ENCODE assay signal across 11 mouse cellular contexts in the genomic region with DNA sequence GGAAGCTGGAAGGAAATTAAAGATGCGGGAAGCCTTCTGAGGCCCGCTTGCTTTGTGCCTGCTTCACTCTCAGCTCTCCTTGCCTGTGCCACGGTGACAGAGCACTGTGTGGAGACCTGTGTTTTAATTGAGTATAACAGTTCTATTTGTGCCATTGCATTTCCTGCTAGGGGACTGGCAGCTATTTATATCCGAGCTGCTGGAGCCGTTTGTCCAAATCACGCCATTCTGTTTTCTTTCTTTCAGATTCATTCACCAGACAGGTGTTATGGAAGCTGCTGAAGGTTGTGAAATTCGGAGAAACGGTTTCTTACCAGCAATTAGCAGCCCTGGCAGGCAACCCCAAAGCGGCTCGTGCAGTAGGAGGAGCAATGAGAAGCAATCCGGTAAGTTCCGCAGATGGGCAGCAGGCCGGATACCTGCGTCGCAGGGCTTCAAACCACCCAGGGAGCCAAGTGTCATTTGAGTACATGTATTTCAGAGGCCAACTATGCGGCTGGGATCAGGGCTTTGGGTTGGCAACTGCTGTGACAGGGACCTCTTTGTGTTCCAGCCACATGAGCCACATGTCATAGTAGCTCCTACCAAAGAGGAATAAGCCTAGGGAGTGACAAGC.
DNase-seq lines count a peak whose midpoint lies in the region; ATAC-seq and TF ChIP-seq lines count a peak whose summit lies in the region.
"Had no signal": no experiment of that assay in that cellular context is flagged by ENCODE, and none has a peak within 500 bp of the region (broad histone marks: within the 10 kb centered on the region; RNA-seq: fewer than 3 reads in every experiment).

No protein-coding gene starts in this region.

- peak; percentile 7 for DNase-seq in heart, adult 8-10 months (ENCODE audit: low spot score)
- DNase-seq in heart, postnatal 25 days (ENCODE audit: low spot score) = no peak
- peak; percentile 48 for DNase-seq in cerebellum, adult 11-12 months
- peak; percentile 10 for DNase-seq in limb, embryonic 14.5 days (ENCODE audit: low spot score)
- no peak for DNase-seq in thymus, postnatal 10 days (ENCODE audit: low spot score in 2 of 2)

- peak; percentile 79 for ATAC-seq in forebrain, embryonic 16.5 days
- ATAC-seq in limb, embryonic 14.5 days (ENCODE audit: low FRiP score, low read depth) = no peak
- no peak for ATAC-seq in CD4-positive, CD25-positive, alpha-beta regulatory T cell, adult 4 months
- no peak for ATAC-seq in erythroid progenitor cell, adult 5-6 weeks (replicated peaks; ENCODE audit: low FRiP score, poor library complexity, severe bottlenecking)
- ATAC-seq: activated CD4-positive, CD25-positive, alpha-beta regulatory T cell, adult 4 months had no signal

- peaks cover 17% of the 10 kb centered on the region for H3K4me1 ChIP-seq in forebrain, embryonic 16.5 days (replicated peaks; ENCODE audit: control insufficient read depth, insufficient read depth, low read length)
- peaks cover 7% of the 10 kb centered on the region; the same call in 1 of the 2 replicates for H3K4me1 ChIP-seq in limb, embryonic 14.5 days (ENCODE audit: control insufficient read depth, insufficient read depth, low read length)

- WGBS in forebrain, embryonic 16.5 days = 26% methylated on average over 16 of the region's 16 CpGs
- 54% methylated on average over 16 of the region's 16 CpGs for WGBS in limb, embryonic 14.5 days

- peaks cover 3% of the 10 kb centered on the region; the same call in 1 of the 2 replicates for H3K27me3 ChIP-seq in forebrain, embryonic 16.5 days (replicated peaks; ENCODE audit: control insufficient read depth, insufficient read depth, low read length)
- no peaks in the 10 kb centered on the region for H3K27me3 ChIP-seq in limb, embryonic 14.5 days (ENCODE audit: control insufficient read depth, insufficient read depth, low read length)
- H3K27me3 ChIP-seq: CH12.LX had no signal

- peak overlapping the region; percentile 23 for H3K4me2 ChIP-seq in forebrain, embryonic 16.5 days (ENCODE audit: low read length)
- no peak overlapping the region for H3K4me2 ChIP-seq in limb, embryonic 14.5 days (replicated peaks; ENCODE audit: low read depth, low read length, severe bottlenecking)

- no peak overlapping the region for H3K4me3 ChIP-seq in forebrain, embryonic 16.5 days (replicated peaks; ENCODE audit: low read length)
- H3K4me3 ChIP-seq in limb, embryonic 14.5 days (replicated peaks; ENCODE audit: low read length) = no peak overlapping the region

- no peak overlapping the region for H3K27ac ChIP-seq in forebrain, embryonic 16.5 days (ENCODE audit: low read length)
- H3K27ac ChIP-seq in limb, embryonic 14.5 days (replicated peaks; ENCODE audit: low read depth, low read length) = no peak overlapping the region
- H3K27ac ChIP-seq: liver, embryonic 14.5 days had no signal

- H3K36me3 ChIP-seq in forebrain, embryonic 16.5 days (ENCODE audit: control insufficient read depth, insufficient read depth) = no peaks in the 10 kb centered on the region
- no peaks in the 10 kb centered on the region for H3K36me3 ChIP-seq in limb, embryonic 14.5 days (ENCODE audit: control insufficient read depth, insufficient read depth, low read length)

- no peak for TF ChIP-seq POLR2A in limb, embryonic 14.5 days (IDR thresholded peaks at IDR 0.05; ENCODE audit: borderline replicate concordance, extremely low read depth, insufficient read depth, insufficient read length)

- no peaks in the 10 kb centered on the region for H3K9me3 ChIP-seq in forebrain, embryonic 16.5 days (ENCODE audit: control insufficient read depth, low read length)
- no peaks in the 10 kb centered on the region for H3K9me3 ChIP-seq in limb, embryonic 14.5 days (ENCODE audit: control insufficient read depth, low read length)

- intact Hi-C loops in heart, postnatal 25 days (cut with DNase I) = no loop called here

- no peak overlapping the region for H3K9ac ChIP-seq in forebrain, embryonic 16.5 days (replicated peaks; ENCODE audit: low read depth, low read length)
- 0 out of 2 replicates have a peak overlapping the region, but pooled peaks have one; percentile 16 for H3K9ac ChIP-seq in limb, embryonic 14.5 days (ENCODE audit: low read depth, low read length, severe bottlenecking)
- H3K9ac ChIP-seq: liver, embryonic 14.5 days had no signal

Comparison
In these comparisons a context has a peak if more than half of its experiments do, and no peak if none do; other contexts are left out.
1. DNase-seq: peak in heart, adult 8-10 months (single experiment), cerebellum, adult 11-12 months (single experiment) and limb, embryonic 14.5 days (single experiment); none in heart, postnatal 25 days (single experiment) and thymus, postnatal 10 days (0 of 2).